Mouse (Mus musculus) kidney, adult 2 months (tissue): ENCODE measurements around the gene Hmox2. TPM values are rescaled to one million over a fixed set of nuclear protein-coding genes. Genes with fewer than 3 reads are reported as not detected.
"Not testable (repeated sequence)": the region's sequence is repeated elsewhere in the genome, so short reads cannot be mapped to it uniquely, and the experiment has no call there.

Experiments
- DNase-seq: peaks from one replicate; pipeline ENCODE4 v3.0.0; 2021
- H3K27ac ChIP-seq: fragments of 200-500 bp; 2 replicates; pipeline ENCODE4 v1.5.1; 2012; ENCODE audit warnings: low read depth, low read length, control low read depth, inconsistent platforms; ENCODE audit not compliant: insufficient read depth
- H3K27me3 ChIP-seq: fragments of 200-500 bp; replicated peaks from 2 replicates; pipeline ENCODE4 v1.6.1; 2012; ENCODE audit warnings: mild to moderate bottlenecking, moderate library complexity, low read length, inconsistent platforms; ENCODE audit not compliant: control insufficient read depth, insufficient read depth
- H3K36me3 ChIP-seq: fragments of 200-500 bp; 2 replicates; pipeline ENCODE4 v1.6.1; 2012; ENCODE audit warnings: mild to moderate bottlenecking, moderate library complexity, low read length, inconsistent platforms; ENCODE audit not compliant: control insufficient read depth, insufficient read depth
- H3K4me1 ChIP-seq: fragments of 200-500 bp; 2 replicates; pipeline ENCODE4 v1.6.1; 2011; ENCODE audit warnings: low read length; ENCODE audit not compliant: control insufficient read depth, insufficient read depth
- H3K4me3 ChIP-seq: fragments of 200-500 bp; 2 replicates; pipeline ENCODE4 v1.5.1; 2011; ENCODE audit warnings: mild to moderate bottlenecking, low read depth, low read length, control low read depth; ENCODE audit not compliant: insufficient read depth
- CTCF ChIP-seq: fragments of 200-500 bp; conservative IDR thresholded peaks from 2 replicates; pipeline ENCODE4 v1.5.1; 2011; ENCODE audit warnings: low read depth, mild to moderate bottlenecking, control low read depth, low read length, moderate library complexity, mixed read lengths; ENCODE audit not compliant: insufficient read depth, insufficient read length
- POLR2A ChIP-seq: fragments of 200-500 bp; IDR thresholded peaks from one replicate; pipeline ENCODE4 v1.6.1; 2011; ENCODE audit warnings: low read depth, low read length, control low read depth
- WGBS: fragments of 180-500 bp; shearing (Covaris S2); methylation state at CpG from one replicate; pipeline ENCODE4 v1.1.7; 2018; 5-methylcytosine and 5-hydroxymethylcytosine counted together
- polyA plus RNA-seq: library from polyadenylated mRNA; depleted of rRNA; stranded (reverse); fragments of >200 nt; gene quantifications from 2 replicates; pipeline ENCODE4 v1.2.3, GENCODE M21; 2012; rRNA removed

Gene Hmox2
- polyA plus RNA-seq: 57.2 and 70.7 TPM in 2 replicates

DNA sequence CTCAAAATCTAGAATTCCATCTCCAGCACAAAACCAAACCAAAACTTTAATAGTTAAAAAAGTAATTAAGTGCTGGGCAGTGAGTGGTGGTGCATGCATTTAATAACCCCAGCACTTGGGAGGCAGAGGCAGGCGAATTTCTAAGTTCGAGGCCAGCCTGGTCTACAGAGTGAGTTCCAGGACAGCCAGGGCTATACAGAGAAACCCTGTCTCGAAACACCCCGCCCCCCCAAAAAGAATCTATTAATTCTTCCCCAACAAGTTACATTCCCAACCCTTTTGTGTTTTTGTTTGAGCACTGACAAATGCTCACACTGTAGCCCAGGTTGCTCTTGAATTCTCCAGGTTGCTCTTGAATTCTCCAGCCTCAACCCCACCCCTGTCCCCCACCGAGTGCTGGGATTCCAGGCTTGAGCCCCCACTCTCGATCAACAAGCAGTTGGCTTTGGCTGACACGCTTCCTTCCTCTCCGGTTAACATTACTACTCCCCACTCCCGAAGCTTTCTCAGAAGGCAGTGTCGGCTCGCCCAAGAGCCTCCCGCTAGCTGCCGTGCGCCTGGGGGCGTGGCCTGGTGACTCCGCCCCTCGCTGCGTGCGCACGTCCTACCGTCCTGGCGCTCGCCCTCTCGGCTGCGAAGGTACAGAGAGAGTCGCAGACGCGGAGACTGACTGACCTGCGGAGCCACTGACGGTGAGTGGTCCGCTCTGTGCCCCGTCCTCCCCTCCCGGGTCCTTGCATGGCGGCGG lies at the start of gene Hmox2:
Hmox2 (plus strand) TSS at position 582 of the 748 bp plus-strand sequence.
- H3K4me3 ChIP-seq: peak within 1 kb of the TSS; percentile 95
- peak; percentile 96 for DNase-seq
- H3K36me3 ChIP-seq: no peaks in the 10 kb centered on the region
- no peaks in the 10 kb centered on the region for H3K27me3 ChIP-seq
- no peak for TF ChIP-seq CTCF
- TF ChIP-seq POLR2A: peak; percentile 97
- H3K4me1 ChIP-seq: no peaks in the 10 kb centered on the region
- WGBS: 5% methylated on average over 35 of the region's 35 CpGs
- peak within 1 kb of the TSS; percentile 97 for H3K27ac ChIP-seq

DNA sequence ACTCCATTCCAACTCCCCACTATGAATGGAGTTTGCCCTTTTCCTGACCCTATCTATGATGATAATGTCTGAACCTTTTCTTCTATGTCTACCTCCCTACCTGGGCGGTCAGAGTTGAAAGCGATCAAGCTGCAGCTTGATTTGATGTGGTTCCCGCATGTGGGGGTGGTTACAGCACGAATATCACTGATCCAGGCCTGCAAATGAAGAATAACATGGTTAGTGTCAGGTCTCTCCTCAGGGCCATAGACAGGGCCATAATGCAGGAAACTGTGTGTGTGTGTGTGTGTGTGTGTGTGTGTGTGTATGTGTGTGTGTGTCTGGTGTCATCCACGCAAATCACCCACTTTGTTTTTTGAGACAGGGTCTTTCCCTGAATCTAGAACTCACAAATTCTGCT lies 49.3 kb upstream of the Hmox2 start:
- Histone ChIP-seq H3K4me1 (peaks cover 5% of the 10 kb centered on the region; the same call in 1 of the 2 replicates), H3K27me3 (no peaks in the 10 kb centered on the region), H3K36me3 (0 out of 2 replicates have a peak, but pooled peaks cover 2% of the 10 kb centered on the region), H3K27ac (no peak overlapping the region), H3K4me3 (no peak overlapping the region)
- 94% methylated on average over 5 of the region's 5 CpGs for WGBS
- no peak for TF ChIP-seq CTCF
- TF ChIP-seq POLR2A: no peak
- no peak for DNase-seq

DNA sequence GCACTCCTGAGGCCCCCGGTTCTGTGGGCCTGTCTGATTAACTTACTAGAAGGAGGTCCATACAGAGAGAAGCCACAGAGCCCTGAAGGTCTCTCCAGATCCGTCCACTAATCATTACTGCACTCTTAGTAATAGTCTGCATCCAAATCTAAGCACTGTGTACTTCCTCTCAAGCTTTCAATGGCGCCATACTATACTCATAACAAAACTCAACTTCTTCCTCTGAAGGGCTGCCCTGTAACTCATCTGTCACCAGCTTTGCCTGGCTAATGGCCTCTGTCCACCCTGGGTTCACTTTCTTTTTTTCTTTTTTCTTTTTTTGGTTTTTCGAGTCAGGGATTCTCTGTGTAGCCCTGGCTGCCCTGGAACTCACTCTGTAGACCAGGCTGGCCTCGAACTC lies 48.1 kb upstream of the Hmox2 start:
- 85% methylated on average over 5 of the region's 5 CpGs for WGBS
- H3K4me3 ChIP-seq: no peak overlapping the region
- TF ChIP-seq CTCF (no peak), POLR2A (no peak)

DNA sequence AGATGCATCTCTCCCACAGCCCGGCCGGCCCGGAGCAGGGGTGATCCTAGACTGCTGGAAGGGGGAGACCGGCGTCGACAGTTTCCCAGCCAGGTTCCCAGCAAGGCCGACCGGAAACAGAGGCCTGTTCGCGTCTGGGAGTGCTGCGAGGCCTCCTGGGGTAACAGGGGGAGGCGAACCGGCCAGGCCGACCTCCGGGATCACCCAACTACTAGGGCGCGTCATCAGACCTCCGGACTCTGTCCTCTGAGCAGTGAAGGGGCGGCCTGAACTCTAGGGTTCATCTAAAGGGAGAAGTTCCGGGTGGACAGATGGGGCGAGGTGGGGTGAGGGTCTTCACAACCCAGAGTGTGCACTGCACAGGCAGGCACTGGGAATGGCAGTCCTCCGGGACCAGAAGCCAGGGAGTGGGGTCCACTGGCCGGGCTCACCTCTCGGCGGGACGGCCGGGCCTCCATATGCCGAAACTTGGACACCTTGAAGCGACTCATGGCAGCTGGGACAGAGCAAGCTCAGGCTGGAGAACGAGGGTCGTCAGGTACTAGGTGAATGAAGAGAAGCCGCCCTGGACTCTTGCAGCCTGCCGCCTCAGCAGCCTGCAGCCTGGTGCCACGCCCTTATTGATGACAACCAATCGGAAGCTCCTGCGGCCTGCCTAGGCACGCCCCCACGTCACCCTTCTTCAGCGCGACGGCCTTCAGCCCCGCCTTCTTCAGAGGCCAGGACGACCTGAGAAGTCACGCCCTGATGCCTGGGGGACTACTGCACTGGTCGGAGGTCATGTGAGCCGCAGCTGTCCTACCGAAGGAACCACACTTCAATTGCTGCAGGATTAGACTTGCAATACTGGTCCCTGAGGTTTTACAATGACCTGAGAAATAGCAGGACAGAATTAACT lies 46.8 kb upstream of the Hmox2 start, which contains the start of gene Coro7:
Coro7 (minus strand) TSS at position 657 of the 898 bp plus-strand sequence.
- no peaks in the 10 kb centered on the region for H3K27me3 ChIP-seq

More for the DNA sequence above, 48.1 kb upstream of the Hmox2 start:
- Histone ChIP-seq H3K4me1 (peaks cover 8% of the 10 kb centered on the region; the same call in 1 of the 2 replicates), H3K27me3 (no peaks in the 10 kb centered on the region), H3K36me3 (0 out of 2 replicates have a peak, but pooled peaks cover 2% of the 10 kb centered on the region), H3K27ac (no peak overlapping the region)
- no peak for DNase-seq

DNA sequence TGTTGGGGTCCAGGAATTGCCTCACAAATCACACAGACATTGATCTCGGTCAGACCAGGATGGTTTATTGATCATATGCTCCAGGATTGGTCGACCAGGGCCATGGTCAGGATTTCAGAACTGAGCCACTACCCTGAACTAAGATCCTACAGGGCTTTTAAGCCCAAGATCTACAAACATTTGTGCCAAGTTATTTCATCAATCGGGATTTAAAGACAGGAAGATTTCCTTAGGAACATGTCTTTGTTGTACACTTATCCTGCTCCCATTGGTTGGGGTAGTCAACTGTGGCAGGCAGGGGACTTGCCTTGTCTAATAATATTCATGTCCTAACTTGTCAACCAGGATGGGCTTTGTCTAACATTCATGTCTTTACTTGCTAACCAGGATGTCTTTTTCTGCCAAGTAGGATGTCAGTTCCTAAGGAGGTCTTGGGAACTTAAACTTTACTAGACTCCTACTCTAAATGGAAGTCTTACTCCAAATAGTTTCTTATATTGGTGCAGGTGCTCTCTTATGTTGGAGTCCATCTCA lies 45.2 kb upstream of the Hmox2 start:
- peaks cover 12% of the 10 kb centered on the region for H3K4me1 ChIP-seq
- not testable (repeated sequence) for H3K27me3 ChIP-seq, H3K27ac ChIP-seq, H3K4me3 ChIP-seq, H3K36me3 ChIP-seq, DNase-seq
- WGBS: 83% methylated on average over 3 of the region's 3 CpGs

More for the DNA sequence above, 46.8 kb upstream of the Hmox2 start, which contains the start of gene Coro7:
- 1% methylated on average over 47 of the region's 47 CpGs for WGBS
- Histone ChIP-seq H3K36me3 (0 out of 2 replicates have a peak, but pooled peaks cover 2% of the 10 kb centered on the region), H3K27ac (peak within 1 kb of the TSS; percentile 49), H3K4me1 (peaks cover 10% of the 10 kb centered on the region; the same call in 1 of the 2 replicates), H3K4me3 (peak within 1 kb of the TSS; percentile 79)
- peak; percentile 97 for DNase-seq
- TF ChIP-seq CTCF (no peak), POLR2A (peak; percentile 48)

DNA sequence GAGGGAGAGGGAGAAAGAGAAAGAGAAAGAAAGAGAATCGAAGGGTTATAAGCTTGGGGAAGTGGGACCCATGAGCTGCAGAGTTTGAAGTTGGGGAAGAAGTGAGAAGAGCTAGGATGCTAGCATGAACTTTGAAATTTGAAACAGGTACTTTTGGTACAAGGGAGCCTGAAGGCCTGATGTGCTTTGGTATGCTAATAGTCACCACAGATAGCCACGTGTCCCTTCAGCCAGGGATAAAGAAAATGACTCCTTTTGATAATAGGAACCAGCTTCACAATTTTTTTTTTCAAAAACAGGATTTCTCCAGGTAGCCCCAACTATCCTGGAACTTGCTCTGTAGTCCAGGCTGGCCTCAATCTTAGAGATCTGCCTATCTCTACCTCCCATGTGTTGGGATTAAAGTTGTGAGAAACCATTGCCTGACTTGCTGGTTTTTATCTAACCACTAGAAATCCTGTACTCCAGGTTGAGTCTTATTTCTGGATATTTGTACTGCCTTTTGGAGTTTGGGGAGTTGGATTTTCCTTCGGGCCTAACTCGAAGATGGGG lies 43.5 kb upstream of the Hmox2 start:
- Histone ChIP-seq H3K4me1 (peaks cover 12% of the 10 kb centered on the region), H3K27ac (peak overlapping the region; percentile 95), H3K27me3 (no peaks in the 10 kb centered on the region), H3K36me3 (no peaks in the 10 kb centered on the region; the same call in 1 of the 2 replicates), H3K4me3 (no peak overlapping the region)
- 81% methylated on average over 4 of the region's 4 CpGs for WGBS
- TF ChIP-seq POLR2A: no peak
- no peak for DNase-seq
